Mouse (Mus musculus): ENCODE data around the gene Defb48. TPM values are rescaled to one million over a fixed set of nuclear protein-coding genes. Genes with fewer than 3 reads are reported as not detected.

The Defb48 gene
- polyA plus RNA-seq (2012), result not detected in 2 replicates

- no peak for TF ChIP-seq GATA1 (IDR thresholded peaks at IDR 0.05; ENCODE audit: low read length)
These were observed at the start of gene Defb48 for GRCm38 (mm10) chr14:62984410-62984809. Gene Defb48 (minus strand): TSS chr14:62984510.

- no peak for TF ChIP-seq GATA1 (IDR thresholded peaks at IDR 0.05; ENCODE audit: low read length)
These were observed 36.3 kb upstream of the Defb48 start for GRCm38 (mm10) chr14:63020524-63021156.

GRCm38 (mm10) chr14:63014667-63015066 is 30.4 kb upstream of the Defb48 start:
- no peak for TF ChIP-seq GATA1 (IDR thresholded peaks at IDR 0.05; ENCODE audit: low read length)

- no peak for TF ChIP-seq GATA1 (IDR thresholded peaks at IDR 0.05; ENCODE audit: low read length)
These were observed 28.8 kb upstream of the Defb48 start for GRCm38 (mm10) chr14:63013082-63013481.

- no peak for TF ChIP-seq GATA1 (IDR thresholded peaks at IDR 0.05; ENCODE audit: low read length)
These were observed 27.2 kb upstream of the Defb48 start, which contains the start of gene Defb43 for GRCm38 (mm10) chr14:63011471-63011870. Gene Defb43 (plus strand): TSS chr14:63011771.

- TF ChIP-seq GATA1 (IDR thresholded peaks at IDR 0.05; ENCODE audit: low read length), result no peak
These were observed 18.3 kb upstream of the Defb48 start for GRCm38 (mm10) chr14:63002588-63002987.

- TF ChIP-seq GATA1 (IDR thresholded peaks at IDR 0.05; ENCODE audit: low read length), result no peak
These were observed 14.7 kb upstream of the Defb48 start for GRCm38 (mm10) chr14:62998977-62999376.

- TF ChIP-seq GATA1 (IDR thresholded peaks at IDR 0.05; ENCODE audit: low read length), result no peak
These were observed 13.5 kb upstream of the Defb48 start, which contains the start of gene Defb47 for GRCm38 (mm10) chr14:62997777-62998176. Gene Defb47 (plus strand): TSS chr14:62998077.

GRCm38 (mm10) chr14:62991849-62992510 is 7.7 kb upstream of the Defb48 start:
- no peak for TF ChIP-seq GATA1 (IDR thresholded peaks at IDR 0.05; ENCODE audit: low read length)

- TF ChIP-seq GATA1 (IDR thresholded peaks at IDR 0.05; ENCODE audit: low read length), result no peak
These were observed 7.0 kb upstream of the Defb48 start for GRCm38 (mm10) chr14:62991271-62991670.

GRCm38 (mm10) chr14:62979815-62980214 is 4.5 kb downstream of the Defb48 start:
- no peak for TF ChIP-seq GATA1 (IDR thresholded peaks at IDR 0.05; ENCODE audit: low read length)

GRCm38 (mm10) chr14:62975046-62975445 is 9.3 kb downstream of the Defb48 start:
- no peak for TF ChIP-seq GATA1 (IDR thresholded peaks at IDR 0.05; ENCODE audit: low read length)

GRCm38 (mm10) chr14:62965811-62966520 is 18.3 kb downstream of the Defb48 start:
- no peak for TF ChIP-seq GATA1 (IDR thresholded peaks at IDR 0.05; ENCODE audit: low read length)

GRCm38 (mm10) chr14:62965342-62965741 is 19.0 kb downstream of the Defb48 start:
- TF ChIP-seq GATA1 (IDR thresholded peaks at IDR 0.05; ENCODE audit: low read length), result no peak

- TF ChIP-seq GATA1 (IDR thresholded peaks at IDR 0.05; ENCODE audit: low read length), result no peak
These were observed 20.7 kb downstream of the Defb48 start for GRCm38 (mm10) chr14:62963632-62964031.

GRCm38 (mm10) chr14:62956091-62956490 is 28.2 kb downstream of the Defb48 start:
- no peak for TF ChIP-seq GATA1 (IDR thresholded peaks at IDR 0.05; ENCODE audit: low read length)
